Mouse (Mus musculus) embryonic fibroblast, embryonic 13.5 days (primary cell): ENCODE results near the gene Cyp2s1. TPM values are rescaled to one million over a fixed set of nuclear protein-coding genes. Genes with fewer than 3 reads are reported as not detected.

Experiments used
- H3K27ac ChIP-seq: 2 replicates; pipeline ENCODE4 v1.5.1; 2012; ENCODE audit warnings: low read length, control low read depth, inconsistent platforms; ENCODE audit not compliant: insufficient read depth
- H3K4me1 ChIP-seq: 2 replicates; pipeline ENCODE4 v1.6.1; 2011; ENCODE audit warnings: low read length; ENCODE audit not compliant: control insufficient read depth, insufficient read depth
- H3K4me3 ChIP-seq: 2 replicates; pipeline ENCODE4 v1.5.1; 2011; ENCODE audit warnings: mild to moderate bottlenecking, control low read depth, low read length; ENCODE audit not compliant: insufficient read depth
- CTCF ChIP-seq: IDR thresholded peaks from 2 replicates; pipeline ENCODE4 v1.5.1; 2011; ENCODE audit warnings: mild to moderate bottlenecking, control low read depth, low read length, moderate library complexity, borderline replicate concordance; ENCODE audit not compliant: insufficient read depth
- POLR2A ChIP-seq: IDR thresholded peaks from 2 replicates; pipeline ENCODE4 v1.6.1; 2011; ENCODE audit warnings: low read depth, mild to moderate bottlenecking, control low read depth, low read length, moderate library complexity
- polyA plus RNA-seq: library from polyadenylated mRNA; stranded (reverse); fragments of >200 nt; gene quantifications from 2 replicates; pipeline ENCODE4 v1.2.4, GENCODE M21; 2011; ENCODE audit warnings: low read depth; ENCODE audit not compliant: missing spikeins, insufficient read length

Cyp2s1 gene
- 0.23 TPM in 1 of 2 replicates, not detected in the other for polyA plus RNA-seq

DNA sequence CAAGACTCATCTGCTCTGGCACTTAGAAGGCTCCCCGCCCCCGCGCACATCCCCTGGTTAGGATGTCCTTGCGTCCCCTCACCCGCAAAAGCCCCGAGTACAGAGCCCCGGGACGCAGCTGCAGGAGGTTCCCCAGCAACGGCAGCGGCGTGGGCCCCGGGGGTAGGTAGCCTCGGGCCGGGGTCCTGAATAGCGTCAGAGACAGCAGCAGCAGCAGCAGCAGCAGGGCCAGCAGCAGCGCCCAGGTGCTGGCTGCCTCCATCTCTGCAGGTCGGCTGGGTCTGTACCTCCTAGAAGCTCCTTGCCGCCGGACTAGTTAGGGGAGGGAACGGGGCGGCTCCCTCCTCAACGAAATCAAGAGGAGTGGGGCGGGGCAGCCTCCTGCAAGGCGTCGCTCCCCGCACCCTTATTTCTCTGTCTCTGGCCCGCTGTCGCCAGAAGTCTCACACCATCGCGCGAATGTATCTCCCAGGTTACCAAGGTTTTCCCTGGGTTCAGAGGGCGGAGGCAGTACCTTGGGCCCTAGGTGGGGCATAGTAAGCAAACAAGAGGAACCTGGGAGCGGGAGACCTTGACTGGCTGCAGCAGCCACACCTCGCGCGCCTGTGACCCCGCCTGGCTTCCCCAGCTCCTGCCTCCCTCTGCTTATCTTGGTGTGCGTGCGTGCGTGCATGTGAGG, at the start of gene Cyp2s1:
TSS of gene Cyp2s1 (minus strand) at position 673 of the 679 bp plus-strand sequence.
- H3K4me1 ChIP-seq: peaks cover 3% of the 10 kb centered on the region; the same call in 1 of the 2 replicates
- no peak within 1 kb of the TSS for H3K27ac ChIP-seq
- peak within 1 kb of the TSS; percentile 17 for H3K4me3 ChIP-seq
- TF ChIP-seq CTCF (no peak), POLR2A (no peak)

DNA sequence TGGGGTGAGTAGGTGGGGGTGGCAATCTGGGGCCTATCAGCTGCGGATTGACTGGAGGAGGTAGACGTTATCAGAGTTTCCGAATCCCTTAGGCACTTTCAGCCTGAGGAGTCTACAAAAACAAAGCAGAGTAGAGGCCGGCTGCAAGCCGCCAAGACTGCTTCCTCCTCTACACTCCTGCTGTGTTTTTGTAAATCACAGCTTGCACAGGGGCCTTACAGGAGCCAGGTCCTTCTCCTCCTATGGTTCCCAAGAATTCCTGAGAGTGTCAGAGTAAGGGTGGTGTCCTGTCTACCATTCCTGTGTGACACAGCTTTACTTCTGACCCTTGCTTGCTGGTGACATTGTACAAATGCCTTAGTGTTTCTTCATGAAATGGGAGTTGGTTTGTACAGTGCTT, 48.1 kb upstream of the Cyp2s1 start:
- no peak overlapping the region for H3K27ac ChIP-seq
- H3K4me3 ChIP-seq: no peak overlapping the region
- TF ChIP-seq CTCF (no peak), POLR2A (no peak)
- H3K4me1 ChIP-seq: no peaks in the 10 kb centered on the region

DNA sequence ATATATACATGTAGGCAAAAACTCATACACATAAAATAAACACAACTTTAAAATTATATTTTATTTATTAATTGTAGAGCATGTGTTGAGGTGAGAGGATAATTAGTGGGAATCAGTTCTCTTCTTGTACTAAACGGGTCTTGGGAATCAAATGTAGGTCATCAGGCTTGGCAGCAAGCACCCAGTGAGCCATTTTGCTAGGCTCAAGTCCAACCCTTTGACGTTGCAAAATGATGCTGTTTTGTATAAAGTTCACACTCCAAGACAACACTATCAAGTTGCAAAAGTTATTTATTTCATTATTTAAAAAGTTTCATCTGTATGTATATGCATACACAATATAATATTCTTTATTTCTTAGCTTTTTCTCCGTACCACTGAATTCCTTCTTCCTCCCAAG, 47.0 kb upstream of the Cyp2s1 start:
- no peak overlapping the region for H3K27ac ChIP-seq
- H3K4me1 ChIP-seq: no peaks in the 10 kb centered on the region
- H3K4me3 ChIP-seq: no peak overlapping the region
- TF ChIP-seq CTCF: no peak
- no peak for TF ChIP-seq POLR2A

DNA sequence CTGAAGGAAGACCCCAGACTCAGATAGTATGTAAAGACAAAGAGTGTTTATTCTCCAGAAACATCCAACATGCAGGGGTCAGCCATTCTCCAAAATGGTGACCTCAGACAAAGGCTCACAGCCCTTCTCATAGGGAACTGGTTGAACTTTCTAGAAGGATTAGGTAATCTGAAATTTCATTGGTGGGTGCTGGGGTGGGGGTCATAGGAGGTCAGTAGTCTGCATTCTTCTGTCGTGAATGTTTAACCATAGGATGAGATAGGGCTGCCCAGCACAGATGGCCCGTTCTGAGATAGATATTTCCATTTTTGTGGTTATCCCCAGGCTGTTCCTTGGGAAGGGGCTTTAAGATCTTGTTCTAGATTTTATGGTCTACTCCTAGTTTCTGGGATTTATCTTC, 45.7 kb upstream of the Cyp2s1 start:
- no peak overlapping the region for H3K4me3 ChIP-seq
- H3K27ac ChIP-seq: no peak overlapping the region
- TF ChIP-seq POLR2A (no peak), CTCF (no peak)
- H3K4me1 ChIP-seq: no peaks in the 10 kb centered on the region

DNA sequence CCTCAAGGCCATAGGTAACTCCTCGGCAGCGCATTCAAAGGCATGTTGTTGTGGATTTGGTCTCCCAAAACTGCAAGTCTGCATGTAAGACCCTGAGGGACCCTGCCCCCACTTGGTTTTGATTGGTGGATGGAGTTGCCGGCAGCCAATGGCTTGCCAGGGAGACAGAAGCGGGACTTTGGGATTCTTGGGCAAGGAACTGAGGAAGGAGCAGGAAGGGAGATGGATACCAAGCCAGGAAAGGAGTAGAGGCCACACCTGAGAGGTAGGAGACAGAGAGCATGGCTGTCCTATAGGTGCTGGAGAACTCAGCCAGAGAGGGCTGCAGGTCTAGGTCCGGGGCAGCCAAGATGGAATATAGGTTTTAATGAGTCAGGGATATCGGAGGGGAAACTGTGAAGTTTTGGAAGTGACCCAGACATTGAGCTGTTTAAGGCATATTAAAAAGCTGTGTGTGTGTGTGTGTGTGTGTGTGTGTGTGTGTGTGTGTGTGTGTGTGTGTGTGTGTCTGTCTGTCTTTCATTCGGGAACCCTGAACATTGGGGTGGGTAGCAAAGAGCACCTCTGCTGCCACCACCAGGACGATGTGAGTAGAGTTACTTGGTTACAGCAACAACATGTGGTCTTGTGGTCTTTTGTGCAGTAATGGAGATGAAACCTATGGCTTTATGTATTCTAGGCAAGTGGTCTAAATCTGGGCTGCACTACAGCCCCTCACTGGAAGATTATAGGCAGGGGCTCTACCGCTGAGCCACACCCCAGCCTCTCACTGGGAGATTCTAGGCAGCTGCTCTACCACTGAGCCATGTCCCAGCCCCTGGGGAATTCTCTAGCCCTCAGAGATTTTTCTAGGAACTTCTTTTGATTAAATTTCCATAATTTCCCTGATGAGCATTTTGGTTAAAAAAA, 43.5 kb upstream of the Cyp2s1 start:
- TF ChIP-seq POLR2A: no peak
- peak; percentile 44; the same call in 1 of the 2 replicates for TF ChIP-seq CTCF
- H3K27ac ChIP-seq: no peak overlapping the region
- no peak overlapping the region for H3K4me3 ChIP-seq
- H3K4me1 ChIP-seq: no peaks in the 10 kb centered on the region

DNA sequence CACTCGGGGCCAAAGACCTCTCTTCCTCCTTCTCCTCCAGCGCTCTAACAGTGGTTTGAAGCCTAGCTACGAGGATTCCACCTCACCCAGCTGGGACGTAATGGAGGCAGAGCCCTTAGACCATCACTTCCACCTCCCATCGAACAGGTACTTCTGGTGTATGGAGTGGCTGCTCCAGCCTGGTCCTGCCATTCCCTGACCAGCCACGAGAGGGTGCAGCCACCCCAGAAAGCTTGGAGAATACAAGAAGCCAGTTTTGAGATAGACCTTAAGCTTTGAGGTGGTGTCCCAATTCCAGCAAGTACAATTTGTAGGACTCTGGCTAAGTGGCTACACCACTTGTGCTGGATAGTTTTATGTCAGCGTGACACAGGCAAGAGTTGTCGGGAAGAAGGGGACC, 38.4 kb upstream of the Cyp2s1 start:
- Histone ChIP-seq H3K4me3 (no peak overlapping the region), H3K4me1 (no peaks in the 10 kb centered on the region), H3K27ac (no peak overlapping the region)
- TF ChIP-seq CTCF: peak; percentile 68
- TF ChIP-seq POLR2A: no peak

DNA sequence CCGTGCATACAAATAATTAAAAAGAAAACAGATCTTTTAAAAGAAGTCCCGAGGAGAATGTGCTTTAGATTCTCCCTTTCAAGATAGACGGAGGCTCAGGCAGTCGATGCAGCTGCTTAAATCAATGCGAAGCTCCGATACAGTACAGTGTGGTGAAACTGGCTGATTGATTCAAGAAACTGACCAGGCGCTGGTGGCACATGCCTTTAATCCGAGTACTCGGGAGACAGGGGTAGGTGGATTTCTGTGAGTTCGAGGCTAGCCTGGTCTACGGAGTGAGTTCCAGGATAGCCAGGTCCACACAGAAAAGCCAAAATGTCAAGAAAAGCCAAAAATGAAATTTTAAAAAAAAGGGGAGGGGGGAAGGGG, 31.7 kb upstream of the Cyp2s1 start:
- no peak for TF ChIP-seq CTCF
- no peak for TF ChIP-seq POLR2A
- H3K4me3 ChIP-seq: peak overlapping the region; percentile 34
- no peaks in the 10 kb centered on the region; the same call in 1 of the 2 replicates for H3K4me1 ChIP-seq
- no peak overlapping the region for H3K27ac ChIP-seq

DNA sequence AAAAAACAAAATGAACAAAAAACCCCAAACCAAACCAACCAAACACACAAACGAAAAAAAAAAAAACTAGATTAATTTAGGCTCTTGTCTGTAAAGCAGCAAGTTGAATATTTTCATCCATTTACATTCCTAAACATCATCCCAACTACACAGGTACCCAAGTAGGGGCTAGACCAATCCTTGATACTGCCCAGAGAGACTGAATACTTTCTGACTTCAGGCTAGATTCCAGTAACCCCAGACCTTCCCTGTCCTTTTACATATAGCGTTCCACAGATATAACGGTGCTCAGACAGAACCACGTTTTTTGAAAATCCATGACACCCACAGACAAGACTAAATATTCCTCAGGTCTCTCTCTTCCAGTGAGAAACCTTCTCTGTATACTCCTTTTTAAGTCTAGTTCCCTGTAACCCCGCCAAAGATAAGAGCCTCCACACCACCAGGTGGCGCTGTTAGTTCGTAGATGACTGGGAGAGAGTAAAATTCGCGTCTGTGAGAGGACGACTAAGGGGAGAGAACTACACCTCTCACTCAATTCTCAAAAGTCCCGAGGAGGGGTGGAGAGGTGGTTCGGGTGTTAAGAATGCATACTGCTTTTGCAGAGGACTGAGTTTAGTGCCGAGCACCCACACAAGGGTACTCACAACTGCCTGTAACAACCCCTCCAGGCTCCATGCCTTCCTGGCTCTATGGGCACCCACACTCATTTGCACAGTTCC, 31.2 kb upstream of the Cyp2s1 start:
- H3K4me3 ChIP-seq: peak overlapping the region; percentile 34
- no peaks in the 10 kb centered on the region; the same call in 1 of the 2 replicates for H3K4me1 ChIP-seq
- H3K27ac ChIP-seq: no peak overlapping the region
- peak; percentile 20; the same call in 1 of the 2 replicates for TF ChIP-seq CTCF
- peak; percentile 42; the same call in 1 of the 2 replicates for TF ChIP-seq POLR2A

DNA sequence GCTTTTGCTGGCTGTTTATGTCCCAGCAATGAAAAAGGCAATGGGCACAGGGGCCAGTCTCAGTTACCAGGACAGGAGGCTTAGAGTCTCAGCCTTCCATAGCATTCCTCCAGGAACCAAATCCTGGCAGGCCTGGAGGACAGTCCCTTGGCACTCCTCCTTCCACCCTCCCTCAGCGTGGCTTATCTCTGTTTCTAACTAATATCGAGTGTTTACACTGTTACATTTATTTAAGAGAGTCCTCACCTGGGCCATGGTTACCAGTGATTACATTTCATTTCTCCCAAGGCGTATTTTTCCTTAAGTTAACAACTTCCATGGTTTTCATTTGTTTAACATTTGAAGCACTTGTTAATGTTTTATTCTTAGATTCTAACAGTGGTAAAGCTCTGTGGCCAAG, 28.2 kb upstream of the Cyp2s1 start:
- Histone ChIP-seq H3K4me3 (no peak overlapping the region), H3K27ac (no peak overlapping the region), H3K4me1 (no peaks in the 10 kb centered on the region; the same call in 1 of the 2 replicates)
- TF ChIP-seq CTCF (no peak), POLR2A (no peak)

DNA sequence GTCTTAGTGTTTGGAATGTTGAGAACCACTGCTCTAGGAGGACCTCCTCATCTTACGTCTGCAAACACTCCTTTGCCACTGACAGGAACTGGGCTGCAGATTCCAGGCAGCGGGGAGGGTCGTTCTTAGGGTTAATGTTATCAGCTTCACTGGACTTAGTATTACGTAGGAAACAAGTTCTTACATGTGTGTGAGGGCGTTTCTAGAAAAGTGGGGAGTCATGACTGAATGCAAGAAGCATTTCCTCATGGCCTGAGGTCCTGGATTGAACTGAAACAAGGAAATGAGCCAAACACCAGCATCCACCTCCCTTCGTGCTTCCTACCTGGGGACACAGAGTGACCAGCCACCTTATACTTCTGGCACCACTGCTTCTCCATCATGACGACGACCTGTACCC, 27.7 kb upstream of the Cyp2s1 start:
- Histone ChIP-seq H3K4me1 (no peaks in the 10 kb centered on the region; the same call in 1 of the 2 replicates), H3K27ac (no peak overlapping the region), H3K4me3 (no peak overlapping the region)
- TF ChIP-seq POLR2A: no peak
- no peak for TF ChIP-seq CTCF
